Mouse (Mus musculus): ENCODE results near the gene Olfr1085.

GRCm38 (mm10) chr2:86679992-86680391 is 18.2 kb upstream of the Olfr1085 start, which contains the start of gene Olfr1086:
- no peak for TF ChIP-seq POLR2A (IDR thresholded peaks at IDR 0.05; ENCODE audit: control insufficient read depth, low read depth, low read length)
- TF ChIP-seq CTCF (IDR thresholded peaks at IDR 0.05; ENCODE audit: control insufficient read depth, insufficient read depth, insufficient replicate concordance, low read depth, low read length) = no peak
